Mouse (Mus musculus): ENCODE measurements around the gene S1pr1. TPM values are rescaled to one million over a fixed set of nuclear protein-coding genes. Genes with fewer than 3 reads are reported as not detected.

Gene S1pr1
- total and polyA plus RNA-seq, 3 experiments: 0.08 to 0.13 TPM; not detected in 1

- Histone ChIP-seq H3K27ac (ENCODE audit: control insufficient read depth, low read depth, low read length) (no peak overlapping the region), H3K9me3 (replicated peaks; ENCODE audit: insufficient read depth, low read length) (no peaks in the 10 kb centered on the region), H3K36me3 (ENCODE audit: control insufficient read depth in 1 of 2, insufficient read depth in 2 of 2, low read length in 2 of 2) (no peaks in the 10 kb centered on the region), H3K9ac (ENCODE audit: control insufficient read depth, low read depth, low read length, poor library complexity, severe bottlenecking) (no peak overlapping the region), H3K27me3 (ENCODE audit: control insufficient read depth in 1 of 2, insufficient read depth in 2 of 2, low read length in 2 of 2) (peaks cover 2 to 10% of the 10 kb centered on the region in 2 experiments), H3K79me2 (ENCODE audit: control insufficient read depth, insufficient read depth, low read length, poor library complexity) (no peaks in the 10 kb centered on the region), H3K4me1 (ENCODE audit: control insufficient read depth in 1 of 2, insufficient read depth in 2 of 2, low read length in 2 of 2) (no peaks in the 10 kb centered on the region), H3K4me3 (ENCODE audit: control insufficient read depth in 1 of 2, insufficient read depth in 1 of 2, low read depth in 2 of 2, low read length in 2 of 2) (no peak overlapping the region)
- DNase-seq (ENCODE audit: low read depth, low spot score): no peak
- TF ChIP-seq MXI1 (IDR thresholded peaks at IDR 0.05; ENCODE audit: low read depth, low read length): no peak
- no peak for TF ChIP-seq ZKSCAN1 (IDR thresholded peaks at IDR 0.05; ENCODE audit: low read depth, low read length)
- TF ChIP-seq MAFK (IDR thresholded peaks at IDR 0.05; ENCODE audit: borderline replicate concordance, low read depth, low read length): no peak
- TF ChIP-seq BHLHE40 (IDR thresholded peaks at IDR 0.05; ENCODE audit: borderline replicate concordance, low read depth, low read length): no peak
- no peak for TF ChIP-seq TCF12 (IDR thresholded peaks at IDR 0.05; ENCODE audit: low read depth, low read length)
- TF ChIP-seq ZMIZ1 (IDR thresholded peaks at IDR 0.05; ENCODE audit: low read depth, low read length): no peak
- no peak for TF ChIP-seq ELF1 (IDR thresholded peaks at IDR 0.05; ENCODE audit: low read depth, low read length)
Observed at GRCm38 (mm10) chr3:115730336-115730735, 15.5 kb upstream of the S1pr1 start.

GRCm38 (mm10) chr3:115729187-115729586 is 14.3 kb upstream of the S1pr1 start:
- H3K4me3 ChIP-seq (ENCODE audit: control insufficient read depth in 1 of 2, insufficient read depth in 1 of 2, low read depth in 2 of 2, low read length in 2 of 2): no peak overlapping the region
- TF ChIP-seq TBP (IDR thresholded peaks at IDR 0.05; ENCODE audit: low read depth, low read length) (no peak), MYB (IDR thresholded peaks at IDR 0.05; ENCODE audit: low read depth, low read length) (no peak), MAZ (IDR thresholded peaks at IDR 0.05; ENCODE audit: low read depth, low read length) (no peak), MAX (IDR thresholded peaks at IDR 0.05; ENCODE audit: low read length) (no peak), ZC3H11A (IDR thresholded peaks at IDR 0.05; ENCODE audit: low read depth, low read length) (no peak), UBTF (IDR thresholded peaks at IDR 0.05; ENCODE audit: borderline replicate concordance, insufficient read depth, low read depth, low read length) (no peak), TAL1 (IDR thresholded peaks at IDR 0.05; ENCODE audit: low read length) (no peak), EP300 (IDR thresholded peaks at IDR 0.05; ENCODE audit: low read depth in 1 of 2, low read length in 2 of 2) (no peak), ETS1 (IDR thresholded peaks at IDR 0.05; ENCODE audit: low read depth, low read length) (no peak), BHLHE40 (IDR thresholded peaks at IDR 0.05; ENCODE audit: borderline replicate concordance, low read depth, low read length) (no peak), NELFE (IDR thresholded peaks at IDR 0.05; ENCODE audit: low read depth, low read length) (no peak)

More at GRCm38 (mm10) chr3:115729187-115729586, 14.3 kb upstream of the S1pr1 start:
- no peak overlapping the region for H3K27ac ChIP-seq (ENCODE audit: control insufficient read depth, low read depth, low read length)
- H3K36me3 ChIP-seq (ENCODE audit: control insufficient read depth in 1 of 2, insufficient read depth in 2 of 2, low read length in 2 of 2): no peaks in the 10 kb centered on the region
- no peaks in the 10 kb centered on the region for H3K9me3 ChIP-seq (replicated peaks; ENCODE audit: insufficient read depth, low read length)
- H3K9ac ChIP-seq (ENCODE audit: control insufficient read depth, low read depth, low read length, poor library complexity, severe bottlenecking): no peak overlapping the region
- no peaks in the 10 kb centered on the region for H3K79me2 ChIP-seq (ENCODE audit: control insufficient read depth, insufficient read depth, low read length, poor library complexity)
- H3K27me3 ChIP-seq (ENCODE audit: control insufficient read depth in 1 of 2, insufficient read depth in 2 of 2, low read length in 2 of 2): peaks cover 2 to 14% of the 10 kb centered on the region in 2 experiments
- H3K4me1 ChIP-seq (ENCODE audit: control insufficient read depth in 1 of 2, insufficient read depth in 2 of 2, low read length in 2 of 2): no peaks in the 10 kb centered on the region
- no peak for DNase-seq (ENCODE audit: low read depth, low spot score)

Data from MEL (cell line).